Mouse (Mus musculus) forebrain, embryonic 11.5 days (tissue): ENCODE data around the gene Usp33. TPM values are rescaled to one million over a fixed set of nuclear protein-coding genes. Genes with fewer than 3 reads are reported as not detected.

Experiments
- ATAC-seq: fragments of 200-750 bp; cut with Nextera tagmentation; replicated peaks from 2 replicates; pipeline ENCODE4 v1.8.0; 2017; ENCODE audit warnings: moderate TSS enrichment; ENCODE audit not compliant: low FRiP score
- DNase-seq: peaks from one replicate; pipeline ENCODE4 v3.0.0-alpha.2; 2017; ENCODE audit warnings: low spot score
- H3K27ac ChIP-seq: fragments of 300-500 bp; sonication (generic); 2 replicates; pipeline ENCODE4 v1.5.1; 2014; ENCODE audit warnings: low read depth, low read length
- H3K27me3 ChIP-seq: fragments of 300-500 bp; sonication (generic); 2 replicates; pipeline ENCODE4 v1.6.1; 2014; ENCODE audit warnings: mild to moderate bottlenecking, low read length, mixed read lengths; ENCODE audit not compliant: control insufficient read depth, insufficient read depth
- H3K36me3 ChIP-seq: fragments of 300-500 bp; sonication (generic); 2 replicates; pipeline ENCODE4 v1.6.1; 2014; ENCODE audit warnings: mild to moderate bottlenecking, low read length, moderate library complexity, mixed read lengths; ENCODE audit not compliant: control insufficient read depth, insufficient read depth
- H3K4me1 ChIP-seq: fragments of 300-500 bp; sonication (generic); replicated peaks from 2 replicates; pipeline ENCODE4 v1.6.1; 2014; ENCODE audit warnings: low read length, mixed read lengths; ENCODE audit not compliant: control insufficient read depth, insufficient read depth
- H3K4me2 ChIP-seq: fragments of 300-500 bp; sonication (generic); 2 replicates; pipeline ENCODE4 v1.6.1; 2014; ENCODE audit warnings: low read depth, mild to moderate bottlenecking, low read length, moderate library complexity, mixed read lengths; ENCODE audit not compliant: severe bottlenecking
- H3K4me3 ChIP-seq: fragments of 300-500 bp; sonication (generic); 2 replicates; pipeline ENCODE4 v1.5.1; 2014; ENCODE audit warnings: low read depth, low read length
- H3K9ac ChIP-seq: fragments of 300-500 bp; sonication (generic); 2 replicates; pipeline ENCODE4 v1.6.1; 2014; ENCODE audit warnings: low read length
- H3K9me3 ChIP-seq: fragments of 300-500 bp; sonication (generic); 2 replicates; pipeline ENCODE4 v1.6.1; 2016; ENCODE audit warnings: low read length, mixed read lengths; ENCODE audit not compliant: control insufficient read depth
- WGBS: fragments of 180-500 bp; shearing (Covaris S2); extraction: QIAGEN DNeasy Blood & Tissue Kit; methylation state at CpG from one replicate; pipeline ENCODE4 v1.1.7; 2014; 5-methylcytosine and 5-hydroxymethylcytosine counted together
- polyA plus RNA-seq: library from polyadenylated mRNA; unstranded; fragments of >200 nt; fragmentation: Nextera tagmentation; extraction: Ambion mirVana; gene quantifications from 2 replicates; pipeline ENCODE4 v1.2.1, GENCODE M21; 2014

The Usp33 gene
- polyA plus RNA-seq, 1 experiment from 2014 or later, result 60.8 TPM

DNA sequence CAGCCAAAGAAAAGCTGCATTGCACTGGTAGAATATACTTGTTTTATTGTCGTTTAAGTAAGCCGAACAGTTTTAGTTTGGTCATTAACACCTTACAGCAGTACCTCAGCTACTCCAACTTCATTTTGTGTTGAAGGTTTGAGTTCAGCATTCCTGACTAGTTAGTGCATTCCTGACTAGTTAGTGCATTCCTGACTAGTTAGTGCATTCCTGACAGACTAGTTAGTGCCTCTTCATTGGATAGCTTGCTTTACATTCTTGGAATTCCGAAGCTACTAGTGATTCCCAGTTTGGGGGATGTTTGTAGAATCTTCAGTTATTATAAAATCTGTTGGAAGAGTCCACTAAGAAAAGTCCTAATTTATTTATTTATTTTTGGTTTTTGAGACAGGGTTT is 56.4 kb downstream of the Usp33 start:
- WGBS, result 93% methylated on average over 3 of the region's 3 CpGs
- Histone ChIP-seq H3K27me3 (no peaks in the 10 kb centered on the region), H3K4me1 (peaks cover 2% of the 10 kb centered on the region; the same call in 1 of the 2 replicates), H3K4me3 (no peak overlapping the region), H3K36me3 (no peaks in the 10 kb centered on the region), H3K4me2 (no peak overlapping the region), H3K9me3 (no peaks in the 10 kb centered on the region), H3K27ac (no peak overlapping the region), H3K9ac (no peak overlapping the region)
- DNase-seq, result no peak
- ATAC-seq, result no peak

GRCm38 (mm10) chr3:152403827-152404226 is 57.5 kb downstream of the Usp33 start:
- Histone ChIP-seq H3K4me1 (no peaks in the 10 kb centered on the region), H3K27ac (no peak overlapping the region), H3K36me3 (no peaks in the 10 kb centered on the region), H3K4me2 (no peak overlapping the region), H3K4me3 (no peak overlapping the region), H3K27me3 (no peaks in the 10 kb centered on the region), H3K9ac (no peak overlapping the region), H3K9me3 (no peaks in the 10 kb centered on the region)
- 73% methylated on average over 2 of the region's 2 CpGs for WGBS
- DNase-seq, result no peak
- ATAC-seq, result no peak

DNA sequence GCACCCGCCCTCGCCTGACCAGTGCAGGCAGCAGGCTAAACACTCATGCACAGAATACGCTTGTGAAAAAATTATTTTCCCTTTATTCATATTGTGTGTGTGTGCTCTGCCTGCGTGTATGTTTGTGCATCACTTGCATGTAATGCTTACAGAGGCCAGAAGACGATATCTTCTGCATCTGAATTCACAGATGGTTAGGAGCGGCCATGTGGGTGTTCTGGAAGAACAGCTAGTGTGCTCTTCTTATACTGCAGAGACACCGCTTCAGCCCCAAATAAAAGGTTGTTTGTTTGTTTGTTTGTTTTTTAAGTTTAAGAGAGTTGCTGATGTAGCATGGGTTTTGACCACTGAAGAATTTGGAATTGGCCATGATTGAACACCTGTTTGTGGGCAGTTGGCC is 59.1 kb downstream of the Usp33 start:
- ATAC-seq (no peak), DNase-seq (no peak)
- H3K27me3 ChIP-seq, result no peaks in the 10 kb centered on the region
- no peaks in the 10 kb centered on the region for H3K36me3 ChIP-seq
- H3K4me1 ChIP-seq, result no peaks in the 10 kb centered on the region
- no peak overlapping the region for H3K9ac ChIP-seq
- H3K27ac ChIP-seq, result no peak overlapping the region
- no peak overlapping the region for H3K4me3 ChIP-seq
- H3K9me3 ChIP-seq, result no peaks in the 10 kb centered on the region
- WGBS, result 91% methylated on average over 7 of the region's 7 CpGs
- H3K4me2 ChIP-seq, result no peak overlapping the region

- H3K27ac ChIP-seq, result no peak overlapping the region
- WGBS, result 92% methylated on average over 4 of the region's 4 CpGs
- no peak overlapping the region for H3K4me2 ChIP-seq
- no peak overlapping the region for H3K9ac ChIP-seq
- H3K4me3 ChIP-seq, result no peak overlapping the region
- H3K27me3 ChIP-seq, result no peaks in the 10 kb centered on the region
- no peaks in the 10 kb centered on the region for H3K9me3 ChIP-seq
- no peaks in the 10 kb centered on the region for H3K36me3 ChIP-seq
- ATAC-seq, result no peak
- no peaks in the 10 kb centered on the region for H3K4me1 ChIP-seq
- no peak for DNase-seq
Measured at GRCm38 (mm10) chr3:152405978-152406640, 59.8 kb downstream of the Usp33 start.

GRCm38 (mm10) chr3:152410980-152411551 is 64.8 kb downstream of the Usp33 start:
- no peak for DNase-seq
- H3K4me3 ChIP-seq, result no peak overlapping the region
- H3K4me1 ChIP-seq, result no peaks in the 10 kb centered on the region
- no peak overlapping the region for H3K9ac ChIP-seq
- 92% methylated on average over 7 of the region's 7 CpGs for WGBS
- H3K9me3 ChIP-seq, result no peaks in the 10 kb centered on the region
- no peaks in the 10 kb centered on the region for H3K36me3 ChIP-seq
- no peaks in the 10 kb centered on the region for H3K27me3 ChIP-seq
- ATAC-seq, result no peak
- H3K4me2 ChIP-seq, result no peak overlapping the region
- H3K27ac ChIP-seq, result no peak overlapping the region

- no peak for DNase-seq
- H3K9me3 ChIP-seq, result no peaks in the 10 kb centered on the region
- H3K27me3 ChIP-seq, result no peaks in the 10 kb centered on the region
- H3K4me3 ChIP-seq, result no peak overlapping the region
- H3K4me1 ChIP-seq, result no peaks in the 10 kb centered on the region
- no peak for ATAC-seq
- H3K4me2 ChIP-seq, result no peak overlapping the region
- H3K9ac ChIP-seq, result no peak overlapping the region
- 89% methylated on average over 4 of the region's 4 CpGs for WGBS
- H3K36me3 ChIP-seq, result no peaks in the 10 kb centered on the region
- no peak overlapping the region for H3K27ac ChIP-seq
Measured at GRCm38 (mm10) chr3:152412362-152412761, 66.1 kb downstream of the Usp33 start.

GRCm38 (mm10) chr3:152428925-152429324 is 82.6 kb downstream of the Usp33 start:
- peaks cover 4% of the 10 kb centered on the region; the same call in 1 of the 2 replicates for H3K36me3 ChIP-seq

GRCm38 (mm10) chr3:152432677-152433076 is 86.4 kb downstream of the Usp33 start:
- ATAC-seq (no peak), DNase-seq (no peak)
- 95% methylated on average over 7 of the region's 7 CpGs for WGBS

More at GRCm38 (mm10) chr3:152428925-152429324, 82.6 kb downstream of the Usp33 start:
- Histone ChIP-seq H3K27ac (no peak overlapping the region), H3K4me3 (no peak overlapping the region), H3K9me3 (no peaks in the 10 kb centered on the region), H3K4me2 (no peak overlapping the region), H3K27me3 (no peaks in the 10 kb centered on the region), H3K9ac (no peak overlapping the region), H3K4me1 (no peaks in the 10 kb centered on the region)
- WGBS, result 93% methylated on average over 8 of the region's 8 CpGs
- DNase-seq, result no peak
- ATAC-seq, result no peak

GRCm38 (mm10) chr3:152435590-152435989 is 89.3 kb downstream of the Usp33 start:
- H3K36me3 ChIP-seq, result no peaks in the 10 kb centered on the region
- H3K4me2 ChIP-seq, result no peak overlapping the region
- DNase-seq (no peak), ATAC-seq (no peak)
- no peak overlapping the region for H3K27ac ChIP-seq
- H3K27me3 ChIP-seq, result no peaks in the 10 kb centered on the region
- H3K9me3 ChIP-seq, result no peaks in the 10 kb centered on the region
- no peaks in the 10 kb centered on the region for H3K4me1 ChIP-seq
- no peak overlapping the region for H3K4me3 ChIP-seq
- no peak overlapping the region for H3K9ac ChIP-seq

More at GRCm38 (mm10) chr3:152432677-152433076, 86.4 kb downstream of the Usp33 start:
- H3K9me3 ChIP-seq, result no peaks in the 10 kb centered on the region
- no peak overlapping the region for H3K4me3 ChIP-seq
- H3K9ac ChIP-seq, result no peak overlapping the region
- H3K36me3 ChIP-seq, result peaks cover 4% of the 10 kb centered on the region; the same call in 1 of the 2 replicates
- H3K27ac ChIP-seq, result no peak overlapping the region
- H3K27me3 ChIP-seq, result no peaks in the 10 kb centered on the region
- no peaks in the 10 kb centered on the region for H3K4me1 ChIP-seq
- no peak overlapping the region for H3K4me2 ChIP-seq
